Mouse (Mus musculus): ENCODE data around the gene Tcte2. TPM values are rescaled to one million over a fixed set of nuclear protein-coding genes. Genes with fewer than 3 reads are reported as not detected.

The Tcte2 gene
- polyA plus RNA-seq, 1 experiment: 0.44 TPM

DNA sequence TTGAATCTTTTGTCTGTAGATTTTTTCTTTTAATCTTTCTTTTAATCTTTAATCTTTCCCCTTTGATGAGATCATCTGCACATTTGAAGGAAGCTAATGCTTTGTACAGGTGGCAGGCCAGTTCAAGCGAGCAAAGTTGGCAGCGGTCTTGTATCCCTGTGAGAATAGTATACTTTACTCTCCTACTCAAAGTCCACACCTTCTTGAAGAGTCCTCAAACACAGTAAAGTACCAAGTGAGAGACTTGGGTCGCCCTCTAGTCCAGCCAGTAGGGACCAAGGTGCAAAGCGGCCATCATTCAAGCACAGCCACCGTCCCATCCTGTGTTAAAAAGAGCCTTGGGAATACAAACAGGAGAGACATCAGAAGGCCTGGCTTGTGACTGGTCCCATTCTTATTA, 26.6 kb downstream of the Tcte2 start:
- Histone ChIP-seq H3K27me3 (ENCODE audit: control insufficient read depth, insufficient read depth, low read length) (no peaks in the 10 kb centered on the region), H3K27ac (ENCODE audit: insufficient read depth, low read depth, low read length) (no peak overlapping the region), H3K36me3 (ENCODE audit: control insufficient read depth, insufficient read depth, low read length) (no peaks in the 10 kb centered on the region), H3K4me1 (ENCODE audit: control insufficient read depth, insufficient read depth, insufficient read length, low read length) (peaks cover 3% of the 10 kb centered on the region; the same call in 1 of the 2 replicates), H3K4me3 (ENCODE audit: low read depth, low read length) (no peak overlapping the region)
- TF ChIP-seq CTCF (IDR thresholded peaks at IDR 0.05; ENCODE audit: extremely low read depth, insufficient read length, insufficient replicate concordance, low read depth, low read length): no peak
- no peak for TF ChIP-seq POLR2A (IDR thresholded peaks at IDR 0.05; ENCODE audit: low read depth, low read length)
- WGBS: 58% methylated on average over 5 of the region's 5 CpGs

DNA sequence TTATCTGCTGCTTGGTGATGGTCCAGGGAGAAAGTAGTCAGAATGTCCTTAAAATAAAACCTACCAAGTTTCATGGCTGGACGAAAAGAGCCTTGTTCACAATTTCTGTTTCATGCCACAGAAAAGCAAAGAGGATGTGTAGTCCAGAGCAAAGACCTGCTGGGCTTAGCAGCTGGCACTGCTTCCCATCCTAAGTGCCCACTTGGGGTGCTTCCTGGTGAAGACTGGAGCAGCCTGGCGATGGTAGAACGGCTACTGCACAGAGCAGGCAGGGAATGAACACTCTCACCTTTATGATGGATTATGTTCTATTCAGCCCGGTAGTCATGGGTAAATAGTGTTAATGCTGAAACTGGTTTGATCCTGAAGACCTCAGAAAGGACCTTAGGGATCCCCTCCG, 27.7 kb downstream of the Tcte2 start:
- no peaks in the 10 kb centered on the region for H3K36me3 ChIP-seq (ENCODE audit: control insufficient read depth, insufficient read depth, low read length)
- H3K4me1 ChIP-seq (ENCODE audit: control insufficient read depth, insufficient read depth, insufficient read length, low read length): peaks cover 3% of the 10 kb centered on the region; the same call in 1 of the 2 replicates
- H3K27ac ChIP-seq (ENCODE audit: insufficient read depth, low read depth, low read length): no peak overlapping the region
- H3K27me3 ChIP-seq (ENCODE audit: control insufficient read depth, insufficient read depth, low read length): no peaks in the 10 kb centered on the region
- no peak for TF ChIP-seq CTCF (IDR thresholded peaks at IDR 0.05; ENCODE audit: extremely low read depth, insufficient read length, insufficient replicate concordance, low read depth, low read length)
- no peak for TF ChIP-seq POLR2A (IDR thresholded peaks at IDR 0.05; ENCODE audit: low read depth, low read length)
- no peak overlapping the region for H3K4me3 ChIP-seq (ENCODE audit: low read depth, low read length)
- 90% methylated on average over 5 of the region's 5 CpGs for WGBS

DNA sequence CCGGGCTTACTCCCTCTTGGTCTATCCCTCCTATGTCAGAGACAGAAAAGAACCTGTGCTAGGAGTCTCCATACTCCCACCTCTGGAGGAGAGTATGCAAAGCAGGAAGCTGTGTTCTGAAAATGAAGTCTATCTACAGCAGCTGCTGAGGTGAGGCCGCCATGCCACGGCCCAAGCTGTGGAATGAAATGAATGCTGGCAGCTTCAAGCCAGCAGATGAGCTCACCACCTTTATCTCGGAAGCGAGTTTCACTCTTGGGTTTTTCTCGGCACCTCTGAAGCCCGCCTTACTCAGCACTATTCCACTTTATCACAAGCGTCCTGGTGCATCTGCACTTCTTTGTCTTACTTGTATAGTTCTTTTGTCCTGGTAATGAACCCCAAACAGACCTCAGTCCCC, 28.9 kb downstream of the Tcte2 start:
- 15% methylated on average over 8 of the region's 8 CpGs for WGBS
- no peak overlapping the region for H3K4me3 ChIP-seq (ENCODE audit: low read depth, low read length)
- no peak overlapping the region for H3K27ac ChIP-seq (ENCODE audit: insufficient read depth, low read depth, low read length)
- no peaks in the 10 kb centered on the region for H3K36me3 ChIP-seq (ENCODE audit: control insufficient read depth, insufficient read depth, low read length)
- no peak for TF ChIP-seq POLR2A (IDR thresholded peaks at IDR 0.05; ENCODE audit: low read depth, low read length)
- no peak for TF ChIP-seq CTCF (IDR thresholded peaks at IDR 0.05; ENCODE audit: extremely low read depth, insufficient read length, insufficient replicate concordance, low read depth, low read length)
- peaks cover 3% of the 10 kb centered on the region; the same call in 1 of the 2 replicates for H3K4me1 ChIP-seq (ENCODE audit: control insufficient read depth, insufficient read depth, insufficient read length, low read length)
- no peaks in the 10 kb centered on the region for H3K27me3 ChIP-seq (ENCODE audit: control insufficient read depth, insufficient read depth, low read length)

DNA sequence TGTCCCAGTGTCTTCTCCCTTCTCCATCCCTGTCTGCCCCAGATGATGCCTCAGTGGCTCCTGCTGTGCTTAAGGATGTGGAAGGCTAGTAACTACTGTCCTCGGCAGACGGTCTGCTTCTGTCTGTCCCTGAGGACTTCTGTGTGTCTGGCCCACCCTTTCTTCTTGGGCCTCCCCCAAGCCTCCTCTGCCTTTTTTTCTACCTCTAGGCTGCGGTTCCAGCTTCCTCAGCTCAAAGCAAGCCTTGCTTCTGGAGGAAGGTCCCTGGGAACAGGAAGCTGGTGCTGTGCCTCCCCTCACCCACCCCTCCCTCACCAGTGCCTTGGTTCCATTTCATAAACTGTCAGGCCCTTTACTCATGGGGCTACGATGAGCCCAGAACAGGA, 29.9 kb downstream of the Tcte2 start:
- Histone ChIP-seq H3K27me3 (ENCODE audit: control insufficient read depth, insufficient read depth, low read length) (no peaks in the 10 kb centered on the region), H3K36me3 (ENCODE audit: control insufficient read depth, insufficient read depth, low read length) (no peaks in the 10 kb centered on the region), H3K27ac (ENCODE audit: insufficient read depth, low read depth, low read length) (no peak overlapping the region), H3K4me3 (ENCODE audit: low read depth, low read length) (no peak overlapping the region), H3K4me1 (ENCODE audit: control insufficient read depth, insufficient read depth, insufficient read length, low read length) (peaks cover 3% of the 10 kb centered on the region; the same call in 1 of the 2 replicates)
- TF ChIP-seq POLR2A (IDR thresholded peaks at IDR 0.05; ENCODE audit: low read depth, low read length) (no peak), CTCF (IDR thresholded peaks at IDR 0.05; ENCODE audit: extremely low read depth, insufficient read length, insufficient replicate concordance, low read depth, low read length) (no peak)
- WGBS: 66% methylated on average over 4 of the region's 4 CpGs

DNA sequence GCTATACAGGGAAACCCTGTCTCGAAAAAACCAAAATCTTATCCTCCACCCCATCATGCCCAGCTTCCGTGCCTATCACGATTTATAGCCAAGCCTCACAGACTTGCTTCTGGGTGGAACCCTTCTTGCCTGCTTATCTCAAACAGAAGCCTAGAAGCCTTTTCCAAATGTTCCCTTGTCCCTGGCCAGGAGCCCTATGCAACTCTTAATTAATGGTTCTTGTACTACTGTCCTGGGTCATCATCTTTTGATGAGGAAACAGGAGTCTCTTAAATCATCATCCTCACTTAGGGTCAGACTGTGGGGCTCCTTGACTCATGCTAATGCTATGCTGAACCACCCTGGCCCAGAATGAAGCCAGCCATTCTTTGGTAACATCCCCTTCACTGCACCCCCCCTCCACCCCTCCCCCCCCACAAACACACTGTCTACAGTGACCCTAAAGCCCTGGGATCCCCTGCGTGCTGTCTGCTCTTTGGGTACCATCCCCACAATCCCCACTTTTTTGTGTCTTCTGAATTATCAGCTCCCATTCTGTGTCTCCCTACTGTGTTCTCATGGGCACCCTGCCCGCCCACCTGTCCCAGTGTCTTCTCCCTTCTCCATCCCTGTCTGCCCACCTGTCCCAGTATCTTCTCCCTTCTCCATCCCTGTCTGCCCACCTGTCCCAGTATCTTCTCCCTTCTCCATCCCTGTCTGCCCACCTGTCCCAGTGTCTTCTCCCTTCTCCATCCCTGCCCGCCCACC, 30.5 kb downstream of the Tcte2 start:
- H3K36me3 ChIP-seq (ENCODE audit: control insufficient read depth, insufficient read depth, low read length): no peaks in the 10 kb centered on the region
- WGBS: 93% methylated on average over 6 of the region's 6 CpGs
- H3K27me3 ChIP-seq (ENCODE audit: control insufficient read depth, insufficient read depth, low read length): no peaks in the 10 kb centered on the region
- no peak overlapping the region for H3K27ac ChIP-seq (ENCODE audit: insufficient read depth, low read depth, low read length)
- H3K4me1 ChIP-seq (ENCODE audit: control insufficient read depth, insufficient read depth, insufficient read length, low read length): peaks cover 3% of the 10 kb centered on the region; the same call in 1 of the 2 replicates
- no peak for TF ChIP-seq CTCF (IDR thresholded peaks at IDR 0.05; ENCODE audit: extremely low read depth, insufficient read length, insufficient replicate concordance, low read depth, low read length)
- no peak for TF ChIP-seq POLR2A (IDR thresholded peaks at IDR 0.05; ENCODE audit: low read depth, low read length)
- H3K4me3 ChIP-seq (ENCODE audit: low read depth, low read length): no peak overlapping the region

DNA sequence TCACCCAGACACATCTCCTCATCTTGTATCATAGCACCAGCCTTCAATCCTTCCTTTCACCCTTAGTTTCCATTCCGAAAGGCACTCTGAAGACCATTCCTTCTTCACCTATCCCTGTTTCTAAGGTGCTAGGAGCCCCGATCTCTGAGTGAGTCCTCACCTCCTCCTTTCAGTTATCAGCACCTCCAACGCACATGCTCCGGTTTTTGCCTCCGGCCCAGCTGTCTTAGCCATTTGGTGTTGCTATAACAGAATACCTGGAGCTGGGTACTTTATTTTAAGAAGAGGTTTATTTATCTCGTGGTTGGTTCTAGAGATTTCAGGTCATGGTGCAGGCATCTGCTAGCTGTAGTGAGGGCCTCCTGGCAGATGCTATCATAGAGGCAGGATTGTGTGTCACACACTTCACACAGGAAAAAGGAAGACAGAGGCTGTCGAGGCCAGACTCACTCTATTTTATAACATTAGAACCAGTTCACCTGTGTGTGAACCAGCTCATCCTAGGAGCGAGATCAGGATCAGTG, 34.7 kb downstream of the Tcte2 start:
- H3K27ac ChIP-seq (ENCODE audit: insufficient read depth, low read depth, low read length): no peak overlapping the region
- H3K36me3 ChIP-seq (ENCODE audit: control insufficient read depth, insufficient read depth, low read length): no peaks in the 10 kb centered on the region
- no peaks in the 10 kb centered on the region for H3K27me3 ChIP-seq (ENCODE audit: control insufficient read depth, insufficient read depth, low read length)
- no peak overlapping the region for H3K4me3 ChIP-seq (ENCODE audit: low read depth, low read length)
- no peaks in the 10 kb centered on the region for H3K4me1 ChIP-seq (ENCODE audit: control insufficient read depth, insufficient read depth, insufficient read length, low read length)
- WGBS: 92% methylated on average over 8 of the region's 8 CpGs
- TF ChIP-seq POLR2A (IDR thresholded peaks at IDR 0.05; ENCODE audit: low read depth, low read length) (no peak), CTCF (IDR thresholded peaks at IDR 0.05; ENCODE audit: extremely low read depth, insufficient read length, insufficient replicate concordance, low read depth, low read length) (no peak)

DNA sequence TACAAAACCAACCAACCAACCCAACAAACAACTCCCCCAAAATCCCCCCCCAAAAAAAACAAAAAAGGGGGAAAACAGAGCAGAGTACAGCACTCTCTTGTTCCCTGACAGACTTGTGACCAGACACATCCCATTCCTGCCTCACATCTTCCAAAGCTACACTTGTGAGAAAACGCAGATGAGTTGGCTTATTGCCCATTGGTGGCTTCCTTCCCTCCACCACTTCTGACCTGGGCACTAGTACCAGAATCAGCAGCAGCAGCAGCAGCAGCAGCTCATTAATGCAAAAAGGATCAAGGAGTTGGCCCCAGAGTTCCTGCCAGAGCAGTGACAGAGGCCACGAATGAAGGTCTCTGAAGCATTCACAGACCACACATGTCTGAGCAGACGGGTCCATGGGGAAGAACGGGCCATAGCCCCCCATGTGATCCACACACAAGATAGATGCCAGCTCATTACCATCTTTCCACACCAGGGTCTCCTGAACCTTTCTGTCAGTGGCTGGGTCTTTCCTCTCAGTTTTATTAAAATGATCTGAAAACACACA, 36.5 kb downstream of the Tcte2 start:
- no peaks in the 10 kb centered on the region for H3K27me3 ChIP-seq (ENCODE audit: control insufficient read depth, insufficient read depth, low read length)
- no peaks in the 10 kb centered on the region for H3K36me3 ChIP-seq (ENCODE audit: control insufficient read depth, insufficient read depth, low read length)
- no peak overlapping the region for H3K27ac ChIP-seq (ENCODE audit: insufficient read depth, low read depth, low read length)
- no peak overlapping the region for H3K4me3 ChIP-seq (ENCODE audit: low read depth, low read length)
- no peaks in the 10 kb centered on the region for H3K4me1 ChIP-seq (ENCODE audit: control insufficient read depth, insufficient read depth, insufficient read length, low read length)
- 66% methylated on average over 4 of the region's 4 CpGs for WGBS
- TF ChIP-seq CTCF (IDR thresholded peaks at IDR 0.05; ENCODE audit: extremely low read depth, insufficient read length, insufficient replicate concordance, low read depth, low read length) (no peak), POLR2A (IDR thresholded peaks at IDR 0.05; ENCODE audit: low read depth, low read length) (no peak)
